Mouse (Mus musculus): ENCODE measurements around the gene Mrpl11.
"Not testable (repeated sequence)": the region's sequence is repeated elsewhere in the genome, so short reads cannot be mapped to it uniquely, and the experiment has no call there.

Gene Mrpl11

GRCm38 (mm10) chr19:4961928-4962601, at the start of gene Mrpl11:
Gene Mrpl11, plus strand, starts transcription at chr19:4962147.
- peak; percentile 89 for DNase-seq

- no peak for DNase-seq
Measured at GRCm38 (mm10) chr19:4915924-4916603, 45.9 kb upstream of the Mrpl11 start.

GRCm38 (mm10) chr19:4916827-4917226, 45.1 kb upstream of the Mrpl11 start:
- DNase-seq: no peak

GRCm38 (mm10) chr19:4919652-4920051, 42.3 kb upstream of the Mrpl11 start:
- DNase-seq: no peak

GRCm38 (mm10) chr19:4925121-4925860, 36.7 kb upstream of the Mrpl11 start:
- no peak for DNase-seq

- peak; percentile 100 for DNase-seq
Measured at GRCm38 (mm10) chr19:4927904-4928531, 33.9 kb upstream of the Mrpl11 start, which contains the start of gene Dpp3. Gene Dpp3, minus strand, starts transcription at chr19:4928287.

- no peak for DNase-seq
Measured at GRCm38 (mm10) chr19:4928781-4929180, 33.2 kb upstream of the Mrpl11 start.

GRCm38 (mm10) chr19:4936896-4937295, 25.1 kb upstream of the Mrpl11 start:
- DNase-seq: no peak

- DNase-seq: no peak
Measured at GRCm38 (mm10) chr19:4937444-4938310, 24.3 kb upstream of the Mrpl11 start.

GRCm38 (mm10) chr19:4942551-4943252, 19.2 kb upstream of the Mrpl11 start, which contains the start of gene Peli3:
Gene Peli3, minus strand, starts transcription at chr19:4943127.
- DNase-seq: peak; percentile 93

- DNase-seq: no peak
Measured at GRCm38 (mm10) chr19:4943253-4943588, 18.7 kb upstream of the Mrpl11 start.

- no peak for DNase-seq
Measured at GRCm38 (mm10) chr19:4945540-4945939, 16.4 kb upstream of the Mrpl11 start.

- not testable (repeated sequence) for DNase-seq
Measured at GRCm38 (mm10) chr19:4948641-4949040, 13.3 kb upstream of the Mrpl11 start.

GRCm38 (mm10) chr19:4968236-4968635, 6.3 kb downstream of the Mrpl11 start:
- peak; percentile 22 for DNase-seq

- peak; percentile 36 for DNase-seq
Measured at GRCm38 (mm10) chr19:4981767-4982166, 19.8 kb downstream of the Mrpl11 start.

- DNase-seq: peak; percentile 99
Measured at GRCm38 (mm10) chr19:4989013-4989412, 27.1 kb downstream of the Mrpl11 start.

GRCm38 (mm10) chr19:4989434-4990255, 27.7 kb downstream of the Mrpl11 start:
- no peak for DNase-seq

- no peak for DNase-seq
Measured at GRCm38 (mm10) chr19:4990256-4990625, 28.3 kb downstream of the Mrpl11 start, which contains the start of gene Npas4. Gene Npas4, minus strand, starts transcription at chr19:4990316.

- no peak for DNase-seq
Measured at GRCm38 (mm10) chr19:4990716-4991115, 28.8 kb downstream of the Mrpl11 start.

- peak; percentile 49 for DNase-seq
Measured at GRCm38 (mm10) chr19:4992371-4992770, 30.4 kb downstream of the Mrpl11 start.

- DNase-seq: peak; percentile 38
Measured at GRCm38 (mm10) chr19:4992904-4993303, 31.0 kb downstream of the Mrpl11 start.

Data from thymus, postnatal 4 days (tissue).